ENCODE assay signal across 8 mouse cellular contexts in genomic region chr7:27159882-27160281, GRCm38 (mm10). TPM values are rescaled to one million over a fixed set of nuclear protein-coding genes. Genes with fewer than 3 reads are reported as not detected.
DNase-seq lines count a peak whose midpoint lies in the region; ATAC-seq and TF ChIP-seq lines count a peak whose summit lies in the region.

No protein-coding gene starts in this region.

- peak; percentile 99 for TF ChIP-seq CTCF in midbrain, postnatal 0 days (IDR thresholded peaks at IDR 0.05)

- DNase-seq in 3T3-L1 (ENCODE audit: low read depth, low spot score): peak; percentile 88
- DNase-seq in adrenal gland, postnatal 36 days: peak; percentile 89 to 92
- DNase-seq in heart, adult 8-10 months (ENCODE audit: low spot score): peak; percentile 88
- peak; percentile 94 for DNase-seq in kidney, adult 9 months
- DNase-seq in limb, embryonic 14.5 days (ENCODE audit: low spot score): peak; percentile 77
- DNase-seq in midbrain, postnatal 0 days (ENCODE audit: low spot score): peak; percentile 94
- DNase-seq in spleen, postnatal 14 days (ENCODE audit: low spot score in 2 of 2): peak; percentile 69 to 81

- peaks cover 50% of the 10 kb centered on the region for H3K4me1 ChIP-seq in embryonic facial prominence, embryonic 12.5 days
- peaks cover 21% of the 10 kb centered on the region for H3K4me1 ChIP-seq in limb, embryonic 14.5 days (ENCODE audit: control insufficient read depth, insufficient read depth, low read length)
- H3K4me1 ChIP-seq in midbrain, postnatal 0 days (ENCODE audit: insufficient read depth, low read length): peaks cover 22% of the 10 kb centered on the region

- peak; percentile 75 for ATAC-seq in embryonic facial prominence, embryonic 12.5 days (ENCODE audit: insufficient number of reproducible peaks, insufficient read depth, low FRiP score, low TSS enrichment)
- ATAC-seq in limb, embryonic 14.5 days (ENCODE audit: low FRiP score, low read depth): peak; percentile 87
- peak; percentile 89 for ATAC-seq in midbrain, postnatal 0 days (ENCODE audit: low FRiP score)

- H3K9me3 ChIP-seq in embryonic facial prominence, embryonic 12.5 days: no peaks in the 10 kb centered on the region
- no peaks in the 10 kb centered on the region for H3K9me3 ChIP-seq in limb, embryonic 14.5 days (ENCODE audit: control insufficient read depth, low read length)
- H3K9me3 ChIP-seq in midbrain, postnatal 0 days (ENCODE audit: low read length): no peaks in the 10 kb centered on the region

- no peak overlapping the region for H3K9ac ChIP-seq in embryonic facial prominence, embryonic 12.5 days
- no peak overlapping the region for H3K9ac ChIP-seq in limb, embryonic 14.5 days (ENCODE audit: low read depth, low read length, severe bottlenecking)
- no peak overlapping the region for H3K9ac ChIP-seq in midbrain, postnatal 0 days (replicated peaks; ENCODE audit: low read length, poor library complexity, severe bottlenecking)

- H3K27me3 ChIP-seq in embryonic facial prominence, embryonic 12.5 days: no peaks in the 10 kb centered on the region
- no peaks in the 10 kb centered on the region for H3K27me3 ChIP-seq in limb, embryonic 14.5 days (ENCODE audit: control insufficient read depth, insufficient read depth, low read length)
- H3K27me3 ChIP-seq in midbrain, postnatal 0 days (ENCODE audit: insufficient read depth, low read length): no peaks in the 10 kb centered on the region

- no peak overlapping the region for H3K4me3 ChIP-seq in embryonic facial prominence, embryonic 12.5 days
- H3K4me3 ChIP-seq in limb, embryonic 14.5 days (replicated peaks; ENCODE audit: low read length): no peak overlapping the region
- no peak overlapping the region for H3K4me3 ChIP-seq in midbrain, postnatal 0 days (ENCODE audit: low read depth, low read length)

- peaks cover 65% of the 10 kb centered on the region for H3K36me3 ChIP-seq in embryonic facial prominence, embryonic 12.5 days
- peaks cover 70% of the 10 kb centered on the region for H3K36me3 ChIP-seq in limb, embryonic 14.5 days (ENCODE audit: control insufficient read depth, insufficient read depth, low read length)
- peaks cover 25% of the 10 kb centered on the region for H3K36me3 ChIP-seq in midbrain, postnatal 0 days (ENCODE audit: insufficient read depth, low read length)

- WGBS in embryonic facial prominence, embryonic 12.5 days: 16% methylated on average over 8 of the region's 8 CpGs
- 12% methylated on average over 8 of the region's 8 CpGs for WGBS in limb, embryonic 14.5 days
- WGBS in midbrain, postnatal 0 days: 20% methylated on average over 8 of the region's 8 CpGs

- 0 out of 2 replicates have a peak overlapping the region, but pooled peaks have one; percentile 46 for H3K27ac ChIP-seq in embryonic facial prominence, embryonic 12.5 days
- H3K27ac ChIP-seq in limb, embryonic 14.5 days (replicated peaks; ENCODE audit: low read depth, low read length): no peak overlapping the region
- 0 out of 2 replicates have a peak overlapping the region, but pooled peaks have one; percentile 18 for H3K27ac ChIP-seq in midbrain, postnatal 0 days (ENCODE audit: low read depth, low read length)

- TF ChIP-seq POLR2A in limb, embryonic 14.5 days (IDR thresholded peaks at IDR 0.05; ENCODE audit: borderline replicate concordance, extremely low read depth, insufficient read depth, insufficient read length): no peak

- H3K4me2 ChIP-seq in embryonic facial prominence, embryonic 12.5 days (replicated peaks): no peak overlapping the region
- no peak overlapping the region for H3K4me2 ChIP-seq in limb, embryonic 14.5 days (replicated peaks; ENCODE audit: low read depth, low read length, severe bottlenecking)
- no peak overlapping the region for H3K4me2 ChIP-seq in midbrain, postnatal 0 days (ENCODE audit: low read depth, low read length, poor library complexity, severe bottlenecking)

RNA-seq across cellular contexts. Expression of gene Cyp2t4, which starts 6.4 kb away (rescaled TPM):
- not detected for total RNA-seq in adrenal gland, postnatal 36 days (2021)
- 0.14 and 0.19 TPM in 2 replicates for polyA plus RNA-seq in embryonic facial prominence, embryonic 12.5 days (2016; fragmentation: Nextera tagmentation; extraction: Ambion mirVana)
- total RNA-seq in heart, adult 8-10 months (2022): not detected
- polyA plus RNA-seq in limb, embryonic 14.5 days (2012; rRNA removed): not detected in 2 replicates
- not detected in 2 replicates for polyA plus RNA-seq in limb, embryonic 14.5 days (2014; fragmentation: Nextera tagmentation; extraction: Ambion mirVana)
- total RNA-seq in midbrain, postnatal 0 days (2014; rRNA removed): not detected in 2 replicates
- 0.29 and 0.30 TPM in 2 replicates for polyA plus RNA-seq in midbrain, postnatal 0 days (2015; fragmentation: Nextera tagmentation; extraction: Ambion mirVana)

RNA-seq across cellular contexts. Expression of gene Egln2, which starts 6.7 kb away (rescaled TPM):
- total RNA-seq in adrenal gland, postnatal 36 days (2021): 100 to 1,000 TPM in 1 of 2 experiments, 10 to 100 TPM in 1; 86.0 to 106 TPM
- 95.8 and 99.8 TPM in 2 replicates for polyA plus RNA-seq in embryonic facial prominence, embryonic 12.5 days (2016; fragmentation: Nextera tagmentation; extraction: Ambion mirVana)
- 10 to 100 TPM; 60.7 to 62.6 (median 62.2) TPM for total RNA-seq in heart, adult 8-10 months (2022)
- polyA plus RNA-seq in limb, embryonic 14.5 days (2012; rRNA removed): 88.3 and 96.4 TPM in 2 replicates
- polyA plus RNA-seq in limb, embryonic 14.5 days (2014; fragmentation: Nextera tagmentation; extraction: Ambion mirVana): 41.9 and 49.2 TPM in 2 replicates
- total RNA-seq in midbrain, postnatal 0 days (2014; rRNA removed): 104 and 116 TPM in 2 replicates
- polyA plus RNA-seq in midbrain, postnatal 0 days (2015; fragmentation: Nextera tagmentation; extraction: Ambion mirVana): 80.7 and 85.6 TPM in 2 replicates

RNA-seq across cellular contexts. Expression of gene Rab4b, which starts 18.8 kb away (rescaled TPM):
- 10 to 100 TPM; 50.9 to 59.0 TPM for total RNA-seq in adrenal gland, postnatal 36 days (2021)
- 63.9 and 71.4 TPM in 2 replicates for polyA plus RNA-seq in embryonic facial prominence, embryonic 12.5 days (2016; fragmentation: Nextera tagmentation; extraction: Ambion mirVana)
- total RNA-seq in heart, adult 8-10 months (2022): 10 to 100 TPM in 3 of 4 experiments, 1 to 10 TPM in 1; 9.4 to 13.5 (median 12.3) TPM
- 78.3 and 93.5 TPM in 2 replicates for polyA plus RNA-seq in limb, embryonic 14.5 days (2012; rRNA removed)
- 61.5 and 70.9 TPM in 2 replicates for polyA plus RNA-seq in limb, embryonic 14.5 days (2014; fragmentation: Nextera tagmentation; extraction: Ambion mirVana)
- 60.5 and 65.6 TPM in 2 replicates for total RNA-seq in midbrain, postnatal 0 days (2014; rRNA removed)
- polyA plus RNA-seq in midbrain, postnatal 0 days (2015; fragmentation: Nextera tagmentation; extraction: Ambion mirVana): 138 and 142 TPM in 2 replicates

RNA-seq across cellular contexts. Expression of gene Gm21983, which starts 21.0 kb away (rescaled TPM):
- not detected for total RNA-seq in adrenal gland, postnatal 36 days (2021)
- 0.49 and 0.67 TPM in 2 replicates for polyA plus RNA-seq in embryonic facial prominence, embryonic 12.5 days (2016; fragmentation: Nextera tagmentation; extraction: Ambion mirVana)
- not detected for total RNA-seq in heart, adult 8-10 months (2022)
- 5.2 and 9.0 TPM in 2 replicates for polyA plus RNA-seq in limb, embryonic 14.5 days (2012; rRNA removed)
- 0.58 and 0.62 TPM in 2 replicates for polyA plus RNA-seq in limb, embryonic 14.5 days (2014; fragmentation: Nextera tagmentation; extraction: Ambion mirVana)
- 2.0 TPM in 1 of 2 replicates, not detected in the other for total RNA-seq in midbrain, postnatal 0 days (2014; rRNA removed)
- not detected in 2 replicates for polyA plus RNA-seq in midbrain, postnatal 0 days (2015; fragmentation: Nextera tagmentation; extraction: Ambion mirVana)

RNA-seq across cellular contexts. Expression of gene Mia, which starts 21.1 kb away (rescaled TPM):
- under 1 TPM; 0.50 to 0.56 TPM for total RNA-seq in adrenal gland, postnatal 36 days (2021)
- 38.8 and 50.4 TPM in 2 replicates for polyA plus RNA-seq in embryonic facial prominence, embryonic 12.5 days (2016; fragmentation: Nextera tagmentation; extraction: Ambion mirVana)
- total RNA-seq in heart, adult 8-10 months (2022): under 1 TPM in 3 of 4 experiments, not detected in 1; 0.52 to 0.89 (median 0.53) TPM
- 193 and 236 TPM in 2 replicates for polyA plus RNA-seq in limb, embryonic 14.5 days (2012; rRNA removed)
- 147 and 156 TPM in 2 replicates for polyA plus RNA-seq in limb, embryonic 14.5 days (2014; fragmentation: Nextera tagmentation; extraction: Ambion mirVana)
- total RNA-seq in midbrain, postnatal 0 days (2014; rRNA removed): 4.3 and 20.6 TPM in 2 replicates
- 17.6 and 20.4 TPM in 2 replicates for polyA plus RNA-seq in midbrain, postnatal 0 days (2015; fragmentation: Nextera tagmentation; extraction: Ambion mirVana)
